Mouse (Mus musculus): ENCODE data around the gene Macrod2.

DNA sequence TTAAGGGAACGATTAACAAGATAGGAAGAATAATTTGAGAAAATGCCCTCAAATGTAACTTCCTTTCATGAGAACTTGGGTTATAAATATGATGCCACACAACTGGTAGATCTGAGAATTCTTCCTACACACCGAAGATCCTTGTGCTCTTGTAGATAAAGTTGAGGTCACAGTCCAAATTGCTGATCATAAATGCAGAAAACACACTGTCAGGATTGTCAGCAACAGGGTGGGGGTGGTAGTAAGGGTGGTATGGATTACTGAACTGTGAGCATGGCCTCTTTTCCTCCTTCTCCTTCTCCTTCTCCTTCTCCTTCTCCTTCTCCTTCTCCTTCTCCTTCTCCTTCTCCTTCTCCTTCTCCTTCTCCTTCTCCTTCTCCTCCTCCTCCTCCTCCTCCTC lies 852.6 kb downstream of the Macrod2 start:
- TF ChIP-seq POLR2A (IDR thresholded peaks at IDR 0.05; ENCODE audit: control insufficient read depth, low read depth, low read length) (no peak), CTCF (IDR thresholded peaks at IDR 0.05; ENCODE audit: control insufficient read depth, insufficient read depth, insufficient replicate concordance, low read depth, low read length) (no peak)

Data from testis, adult 2 months (tissue).